Mouse (Mus musculus) spleen, adult 2 months (tissue): ENCODE measurements around the gene Spi1.

ENCODE experiments used
- CTCF ChIP-seq: fragments of 200-500 bp; IDR thresholded peaks from 2 replicates; pipeline ENCODE4 v1.5.1; 2011; ENCODE audit warnings: mild to moderate bottlenecking, inconsistent platforms; ENCODE audit not compliant: insufficient read depth, insufficient read length, insufficient replicate concordance; ENCODE audit errors: extremely low read depth
- POLR2A ChIP-seq: fragments of 200-500 bp; IDR thresholded peaks from 2 replicates; pipeline ENCODE4 v1.6.1; 2011; ENCODE audit warnings: low read depth, low read length, inconsistent platforms

DNA sequence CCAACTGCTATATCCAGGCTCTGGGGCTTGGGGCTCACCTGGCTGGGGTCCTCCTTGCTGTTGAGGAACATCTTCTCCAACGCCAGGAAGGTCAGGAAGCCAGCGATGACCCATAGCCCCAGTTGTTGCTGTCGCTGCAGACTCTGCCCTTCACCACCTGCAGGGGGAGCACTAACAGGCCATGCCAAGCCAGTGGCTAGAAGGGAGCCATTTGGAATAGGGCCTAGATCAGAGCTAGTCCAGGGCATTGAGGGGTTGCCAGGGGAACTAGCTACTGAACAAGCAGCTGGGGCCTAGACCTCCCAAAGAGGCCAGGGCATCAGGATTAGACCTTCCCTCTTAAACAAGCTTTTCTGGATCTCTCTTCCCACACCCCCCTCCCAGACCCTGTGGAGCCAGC, 16.6 kb upstream of the Spi1 start:
- TF ChIP-seq CTCF (peak; percentile 73; the same call in 1 of the 2 replicates), POLR2A (no peak)
